Mouse (Mus musculus) erythroblast, embryonic 14.5 days (primary cell): ENCODE data around the gene Iqck.

ENCODE experiments used
- GATA1 ChIP-seq: IDR thresholded peaks from 2 replicates; pipeline ENCODE4 v1.6.1; 2012; ENCODE audit warnings: low read length, inconsistent platforms, mixed read lengths
- TAL1 ChIP-seq: IDR thresholded peaks from 3 replicates; pipeline ENCODE4 v1.6.1; 2012; ENCODE audit warnings: low read length, inconsistent platforms, mixed read lengths

DNA sequence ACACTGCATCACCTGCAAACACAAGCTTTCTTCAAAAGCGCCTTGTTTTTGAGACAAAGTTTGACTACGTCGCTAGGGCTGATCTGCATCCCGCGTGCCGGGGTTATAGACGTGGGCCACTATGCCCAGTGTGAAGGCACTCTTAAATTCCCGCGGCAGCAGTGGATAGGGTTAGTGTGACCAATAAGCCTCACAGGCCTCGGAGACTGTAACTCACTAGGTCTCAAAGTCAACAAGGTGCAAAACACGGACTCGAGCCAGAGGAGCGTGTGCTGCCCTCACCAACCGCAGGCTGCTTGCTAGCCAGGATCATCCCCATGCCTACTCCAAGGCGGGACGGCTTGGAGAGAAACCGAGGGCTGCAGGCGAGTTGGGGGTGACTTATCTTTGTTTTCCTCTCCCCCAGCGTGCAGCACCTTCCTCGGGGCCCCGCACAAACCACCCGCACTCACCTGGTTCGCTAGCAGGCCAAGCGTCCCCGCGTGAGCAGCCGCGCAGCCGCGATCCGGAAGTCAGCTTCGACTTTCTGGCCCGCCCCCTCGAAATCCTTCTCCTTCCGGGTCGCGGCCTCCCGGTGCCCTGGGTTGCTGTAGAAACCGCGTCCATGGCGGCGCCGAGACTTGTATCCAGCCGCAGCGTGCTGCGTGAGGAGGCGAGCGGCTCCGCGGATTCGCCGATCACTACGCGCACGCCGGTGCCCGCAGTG, at the start of gene Iqck:
- TF ChIP-seq GATA1: no peak
- TF ChIP-seq TAL1: no peak
